Mouse (Mus musculus) lung, postnatal 10 days (tissue): Measurements from ENCODE around the gene Dcx.

ENCODE experiments used
- DNase-seq: peaks from one replicate; pipeline ENCODE4 v3.0.0; 2021

Gene Dcx

DNA sequence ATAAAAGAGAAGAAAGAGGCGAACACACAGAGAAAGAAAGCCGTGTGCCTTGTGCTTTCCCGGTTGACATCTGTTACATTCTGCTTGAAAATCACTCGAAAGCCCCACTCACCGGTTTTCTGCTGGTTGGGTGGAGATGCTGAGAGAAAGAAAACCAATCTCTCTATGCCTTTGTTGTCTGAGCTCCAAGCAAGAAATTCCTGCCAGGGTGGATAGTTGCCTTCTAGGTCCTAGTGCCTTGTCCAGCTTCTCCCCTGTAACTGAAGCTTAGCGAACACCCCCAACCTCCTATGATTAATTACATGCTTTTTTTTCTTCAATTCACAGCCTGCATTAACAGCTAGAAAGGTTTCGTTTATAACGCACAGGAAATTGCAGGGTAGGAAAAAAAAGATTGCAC is at the start of gene Dcx:
Gene Dcx (minus strand): TSS at position 354 of the 400 bp plus-strand sequence.
- no peak for DNase-seq

DNA sequence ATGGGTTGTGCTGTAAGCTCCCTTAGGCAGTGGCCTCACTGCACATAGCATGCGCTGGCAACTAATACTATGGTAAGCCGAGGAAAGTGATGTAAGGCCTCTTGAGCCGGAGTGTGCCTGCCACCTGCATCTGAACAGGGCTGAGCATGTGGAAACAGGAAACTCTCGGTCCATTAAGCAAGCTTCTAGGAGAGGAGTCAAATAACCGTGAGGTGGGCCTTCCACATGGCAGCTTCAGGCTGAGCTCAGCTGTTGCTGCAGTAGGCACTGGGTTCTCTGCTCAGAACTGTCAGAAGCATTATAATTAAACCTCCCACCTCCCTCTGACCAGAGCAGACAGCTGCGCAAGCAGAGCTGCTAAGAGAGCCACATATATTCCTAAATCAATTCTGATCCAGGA is 33.1 kb upstream of the Dcx start:
- no peak for DNase-seq

DNA sequence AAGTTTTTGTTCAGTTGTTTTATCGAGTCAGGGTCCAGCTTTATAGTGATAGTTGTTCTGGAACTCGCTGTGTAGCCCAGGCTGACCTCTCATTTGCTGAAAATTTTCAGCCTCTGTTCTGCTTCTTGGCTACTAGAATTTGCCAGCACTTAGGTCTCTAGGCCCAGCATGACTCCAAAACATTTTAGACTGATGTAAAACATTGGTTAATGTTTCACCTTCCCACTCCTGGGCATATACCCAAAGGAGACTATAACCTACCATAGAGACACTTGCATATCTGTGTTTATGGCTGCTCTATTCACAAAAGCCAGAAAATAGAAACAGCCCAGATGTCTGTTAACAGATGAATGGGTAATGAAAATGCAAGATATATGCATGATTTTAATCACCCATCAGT is 560 bp upstream of the Dcx start:
- DNase-seq, result no peak

DNA sequence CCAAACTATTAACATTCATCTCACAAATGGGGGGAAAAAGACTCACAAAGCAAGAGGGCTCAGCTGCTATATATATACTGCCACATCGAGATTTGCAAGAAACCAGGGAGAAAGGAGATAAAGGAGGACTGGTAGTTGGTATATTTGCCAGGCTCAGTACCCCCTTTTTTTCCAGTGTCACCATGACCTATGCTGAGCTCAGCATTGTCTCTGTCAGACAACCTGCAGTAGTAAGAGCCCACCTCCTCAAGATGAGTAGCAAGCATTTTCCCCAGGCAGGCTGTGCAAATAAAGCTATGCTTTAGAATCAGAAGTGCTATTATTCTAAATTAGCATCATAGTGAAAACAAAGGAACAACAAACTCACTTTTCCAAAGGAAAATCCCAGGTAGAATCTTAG is 581 bp downstream of the Dcx start:
- no peak for DNase-seq

DNA sequence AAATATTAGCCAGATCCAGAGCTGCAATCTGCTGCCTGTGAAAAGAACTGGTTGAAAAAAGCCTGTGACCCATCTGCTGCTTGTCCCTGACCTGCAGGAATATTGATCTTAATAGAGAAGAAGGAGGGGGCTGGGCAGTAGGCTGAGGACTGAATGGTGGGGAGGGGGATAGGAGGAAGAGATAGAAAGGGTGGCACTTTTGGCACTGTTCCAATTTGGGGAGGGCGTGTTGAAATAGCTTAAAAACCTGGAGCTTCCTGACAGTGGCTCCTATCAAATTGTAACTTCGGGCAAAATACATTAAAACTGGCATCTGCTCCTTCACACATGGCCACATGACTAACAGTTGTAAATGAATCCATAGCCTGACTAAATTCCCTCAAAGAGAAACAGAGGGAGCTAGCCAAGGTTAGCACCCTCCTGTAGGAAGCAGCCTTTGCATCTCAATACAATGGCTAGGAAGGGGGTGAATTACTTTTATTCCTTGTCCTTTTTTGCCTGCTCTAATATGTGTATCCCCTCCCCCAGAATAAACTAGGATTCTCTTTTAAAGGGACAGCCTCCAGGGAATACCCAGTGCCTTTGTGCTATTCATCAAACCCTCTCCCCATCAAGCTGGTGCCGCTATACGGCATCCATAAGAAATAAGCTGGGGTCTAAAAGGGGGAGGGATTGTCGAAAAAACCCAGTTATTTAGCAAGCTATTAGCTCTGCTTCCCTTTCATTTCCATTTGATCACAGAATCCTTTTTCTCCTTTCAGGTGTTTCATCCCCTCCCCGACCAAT is 1.5 kb downstream of the Dcx start:
- DNase-seq, result no peak

DNA sequence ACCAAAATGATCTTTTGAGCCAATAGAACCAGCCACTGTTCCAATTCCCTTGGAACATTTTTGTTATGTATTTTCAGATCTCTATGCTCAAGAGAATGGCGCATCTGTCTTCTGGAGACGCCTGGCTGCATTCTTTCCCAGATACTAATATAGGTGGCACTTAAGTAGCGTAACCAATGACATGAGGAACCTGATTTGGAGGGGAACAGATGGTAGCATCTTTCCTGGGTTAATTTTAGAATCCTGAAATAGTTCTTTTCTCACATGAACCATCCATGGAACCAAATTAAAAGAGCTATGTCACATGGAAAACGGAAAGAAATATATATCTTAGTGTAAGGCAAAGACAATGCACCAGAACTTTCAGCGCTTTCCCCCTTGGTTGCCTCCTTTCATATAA is 11.0 kb downstream of the Dcx start:
- DNase-seq, result no peak

DNA sequence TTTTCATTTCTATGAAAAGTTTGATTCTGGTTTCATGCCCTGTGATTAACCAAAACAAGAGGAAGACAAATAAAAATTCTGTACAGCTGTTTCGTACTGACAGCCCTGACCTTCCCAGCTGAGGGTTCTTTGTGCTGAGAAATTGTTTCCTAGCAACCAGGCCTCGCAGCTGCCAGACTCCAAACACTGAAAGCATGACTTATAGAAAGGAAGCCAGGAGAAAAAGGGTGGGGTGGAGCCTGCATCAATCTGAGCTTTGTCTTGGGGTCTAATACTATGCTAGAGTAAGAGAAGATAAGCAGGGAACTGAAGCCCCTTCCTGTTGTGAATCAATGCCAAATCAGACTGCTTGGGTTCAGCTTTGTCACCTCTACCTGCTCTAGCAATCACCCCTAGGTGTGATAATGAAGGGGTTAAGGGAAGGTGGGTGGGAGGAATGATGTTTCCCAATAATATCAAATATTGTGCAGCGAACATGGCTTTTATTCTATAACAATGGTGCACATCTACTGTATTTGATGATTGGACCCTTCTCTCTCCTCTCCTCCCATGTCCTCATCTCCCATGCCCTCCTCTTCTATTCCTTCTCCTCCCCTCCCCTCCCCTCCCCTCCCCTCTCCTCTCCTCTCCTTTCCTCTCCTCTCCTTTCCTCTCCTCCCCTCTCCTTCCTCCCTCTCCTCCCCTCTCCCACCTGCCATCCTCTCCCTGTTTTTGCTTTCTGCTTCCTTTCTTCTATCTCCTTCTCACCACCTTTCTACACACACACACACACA is 26.2 kb downstream of the Dcx start:
- DNase-seq, result peak; percentile 2

DNA sequence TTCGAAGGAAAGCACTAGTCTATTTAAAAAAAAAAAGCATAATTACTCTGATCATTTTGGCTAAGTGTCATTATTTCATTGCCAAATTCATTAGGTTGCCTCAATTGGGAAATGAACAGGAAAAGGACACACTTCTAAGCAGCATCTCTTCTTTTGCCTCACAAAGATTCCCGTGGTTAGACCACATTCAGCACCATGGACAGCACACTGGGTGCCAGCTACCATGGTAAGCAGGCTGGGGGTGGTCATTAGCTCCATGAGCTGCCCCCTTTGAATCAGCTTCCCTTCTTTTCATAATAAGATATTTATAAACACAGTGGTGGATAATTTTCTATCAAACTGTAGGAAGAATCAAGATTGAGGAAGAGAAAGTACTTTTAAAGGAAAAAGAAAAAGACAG is 28.4 kb downstream of the Dcx start:
- DNase-seq, result peak; percentile 34

DNA sequence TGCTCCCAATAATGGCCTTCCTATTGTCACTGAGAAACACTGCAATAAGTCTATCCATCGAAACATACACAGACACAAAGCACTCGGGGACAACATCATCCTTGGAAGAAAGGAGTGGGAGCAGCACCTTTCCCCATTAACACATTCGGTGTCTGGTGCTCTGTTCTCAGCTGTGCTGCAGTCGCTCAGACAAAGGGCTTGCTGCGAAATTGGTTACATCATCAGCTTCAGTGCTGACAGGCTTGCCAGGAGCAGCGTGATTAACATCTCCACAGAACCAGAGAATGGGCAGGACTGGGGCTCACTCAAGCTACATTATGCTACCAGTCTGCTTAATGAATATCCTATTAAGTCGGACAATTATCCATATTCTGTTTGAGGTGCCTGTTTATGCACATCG is 30.8 kb downstream of the Dcx start:
- no peak for DNase-seq

DNA sequence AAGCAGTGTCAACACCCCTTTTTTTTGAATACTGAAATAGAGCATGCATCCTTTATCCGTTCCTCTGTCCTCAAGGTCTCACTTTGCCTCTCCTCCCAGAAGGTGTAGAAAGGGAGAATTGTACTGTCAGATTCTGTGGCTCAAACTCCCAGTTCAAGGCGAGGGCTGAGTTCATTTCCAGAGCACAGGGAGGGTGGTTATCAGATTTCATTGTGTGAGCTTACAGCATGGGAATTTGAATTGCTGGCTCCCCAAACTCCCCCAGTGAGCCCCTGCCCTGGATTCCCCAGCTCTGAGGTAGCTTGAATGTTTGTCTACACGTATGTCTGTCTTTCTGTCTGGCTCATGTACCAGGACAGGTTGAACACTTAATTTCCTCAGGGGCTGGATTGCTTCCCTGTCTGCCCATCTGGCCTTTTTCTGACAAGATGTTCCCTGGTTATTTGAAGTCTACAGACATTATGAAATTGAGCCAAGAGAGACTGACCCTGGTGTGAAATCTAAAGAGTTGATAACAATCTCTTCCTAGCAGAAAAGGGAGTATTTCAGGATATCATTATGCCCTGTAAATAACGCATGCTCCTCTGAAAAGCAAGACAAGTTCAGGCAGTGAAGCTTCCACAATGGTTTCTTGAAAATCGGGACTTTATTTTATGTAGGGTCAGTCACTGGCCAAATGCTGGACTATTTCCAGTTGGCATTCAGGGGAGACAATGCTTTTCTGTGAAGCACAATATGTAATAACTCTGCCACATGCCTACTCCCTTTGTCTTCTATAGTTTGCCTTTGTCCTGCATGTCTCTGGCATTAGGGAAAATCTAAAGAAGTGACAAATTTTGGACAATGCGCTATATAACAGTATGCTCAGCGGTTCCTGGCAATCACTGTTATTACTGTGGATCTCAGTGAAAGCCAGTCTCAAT is 35.5 kb downstream of the Dcx start:
- DNase-seq, result no peak

DNA sequence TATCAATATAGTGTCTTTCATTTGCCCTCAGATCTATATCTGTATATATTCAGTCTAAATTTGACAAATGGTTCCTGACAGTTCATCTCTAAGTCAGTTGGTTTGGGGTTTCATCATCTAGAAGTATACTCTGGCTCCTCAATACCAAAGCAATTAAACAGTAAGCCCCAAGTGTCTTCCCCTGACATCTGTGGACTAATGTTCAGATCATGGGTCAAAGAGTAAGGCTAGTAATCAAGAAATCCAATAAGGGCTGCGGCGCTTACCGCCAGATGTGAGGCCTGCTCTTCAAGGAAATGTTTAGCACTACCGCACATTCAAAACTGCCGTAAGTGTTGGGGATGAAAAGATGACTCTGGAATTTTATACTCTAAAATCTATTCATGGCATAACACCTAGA is 36.2 kb downstream of the Dcx start:
- no peak for DNase-seq

DNA sequence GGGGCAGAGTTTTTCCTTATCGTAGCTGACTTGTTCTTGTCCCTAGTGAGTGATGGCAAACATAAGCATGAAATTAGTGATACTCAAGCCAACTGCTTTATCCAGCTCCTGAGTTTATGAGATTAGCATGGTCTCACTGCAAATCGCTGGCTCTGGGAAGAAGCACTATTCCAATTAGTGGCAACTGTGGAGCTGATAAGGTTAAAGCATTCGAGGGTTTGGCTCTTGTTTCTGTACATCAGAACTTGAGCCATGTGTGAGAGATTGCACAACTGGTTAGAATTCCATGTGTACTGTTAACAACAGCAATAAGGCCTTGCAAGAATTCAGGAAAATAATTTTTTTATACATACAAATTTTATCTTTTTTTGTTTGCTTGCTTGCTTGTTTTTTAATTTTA is 39.9 kb downstream of the Dcx start:
- no peak for DNase-seq

DNA sequence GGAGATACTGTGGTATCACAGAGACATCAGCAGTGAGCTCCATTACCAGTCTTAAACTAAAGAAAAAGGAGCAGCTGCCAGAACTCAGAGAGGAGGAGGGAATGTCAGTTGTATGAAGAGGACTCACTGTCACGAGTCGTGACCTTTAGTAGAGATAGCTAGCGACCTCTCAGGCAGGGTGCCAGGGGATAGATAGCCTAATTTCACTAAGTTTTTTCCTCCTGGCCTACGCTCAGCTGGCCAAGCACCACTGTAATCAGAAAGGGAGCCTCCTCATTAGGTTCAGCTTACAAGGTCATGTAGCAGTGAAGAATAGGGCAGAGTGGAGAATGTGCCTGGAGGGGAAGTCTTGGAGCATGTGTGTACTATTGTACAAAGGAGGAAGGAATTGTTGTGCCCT is 47.3 kb downstream of the Dcx start:
- peak; percentile 3 for DNase-seq

DNA sequence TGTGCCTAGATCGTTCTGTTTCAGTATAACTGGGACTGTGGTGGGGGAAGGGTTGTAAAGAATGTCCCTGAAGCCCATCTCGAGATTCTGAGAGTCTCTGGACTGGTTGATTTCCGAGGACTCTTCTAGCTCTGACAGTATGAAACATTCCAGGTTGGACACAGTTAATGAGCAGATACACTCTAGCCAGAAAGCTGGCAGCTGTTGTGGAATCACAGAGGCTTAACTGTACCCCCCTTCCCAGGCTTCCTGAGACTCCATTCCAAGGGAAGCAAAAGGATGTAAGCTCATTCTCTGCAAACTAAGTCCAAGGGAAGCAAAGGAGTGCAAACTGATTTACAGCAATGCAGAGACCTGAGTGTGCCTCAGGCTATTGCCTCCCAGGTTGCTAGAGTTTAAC is 48.2 kb downstream of the Dcx start:
- no peak for DNase-seq

DNA sequence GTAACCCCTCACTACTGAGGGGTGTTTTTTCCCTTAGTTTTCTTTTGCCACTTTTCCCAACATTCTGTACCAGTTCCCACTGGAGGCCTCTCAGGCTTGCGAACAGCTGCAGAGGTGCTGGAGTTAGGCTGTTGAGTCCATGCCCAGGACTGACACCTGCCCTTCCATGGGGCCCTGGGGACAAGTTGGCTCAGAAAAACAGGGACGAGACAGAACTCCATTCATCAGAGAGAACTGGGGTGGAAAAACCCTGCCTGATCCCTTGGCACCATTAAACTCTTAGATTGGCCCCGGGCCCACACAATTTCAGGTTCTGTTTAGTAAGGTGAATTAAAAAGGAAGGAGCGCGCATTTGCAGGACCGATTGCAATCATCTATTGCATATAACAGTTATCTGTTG is 48.8 kb downstream of the Dcx start:
- no peak for DNase-seq

DNA sequence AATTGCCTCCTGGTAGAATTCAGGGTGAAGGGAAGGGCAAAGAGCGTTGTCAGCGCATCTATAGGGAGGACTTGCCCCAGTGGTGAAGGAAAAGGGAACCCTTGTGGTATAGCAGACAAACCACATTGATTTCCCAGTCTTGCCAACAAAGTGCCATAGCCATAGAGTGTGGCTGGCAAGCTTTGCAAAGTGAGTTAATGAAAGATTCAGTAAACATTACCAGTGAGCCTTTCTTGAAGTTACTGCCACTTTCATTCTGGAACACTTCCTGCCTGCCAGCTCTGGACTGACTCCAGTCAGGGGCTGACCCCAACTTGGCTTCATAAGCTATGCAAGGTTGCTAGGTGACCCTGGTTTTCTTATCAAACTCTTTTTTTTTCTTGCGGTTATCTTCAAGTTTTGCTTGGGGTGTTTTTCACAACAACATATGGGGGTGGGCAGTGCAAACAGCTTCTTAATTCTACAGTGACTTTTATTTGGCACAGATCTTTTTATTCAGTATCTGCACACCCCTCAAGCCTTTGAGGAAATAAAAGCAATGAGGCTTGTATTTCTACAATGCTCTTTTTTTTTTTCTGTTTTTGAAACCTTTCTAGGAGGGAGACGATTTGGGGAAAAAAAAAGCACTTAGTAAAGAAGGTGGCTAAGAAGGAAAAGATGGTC is 51.2 kb downstream of the Dcx start:
- DNase-seq, result peak; percentile 2

DNA sequence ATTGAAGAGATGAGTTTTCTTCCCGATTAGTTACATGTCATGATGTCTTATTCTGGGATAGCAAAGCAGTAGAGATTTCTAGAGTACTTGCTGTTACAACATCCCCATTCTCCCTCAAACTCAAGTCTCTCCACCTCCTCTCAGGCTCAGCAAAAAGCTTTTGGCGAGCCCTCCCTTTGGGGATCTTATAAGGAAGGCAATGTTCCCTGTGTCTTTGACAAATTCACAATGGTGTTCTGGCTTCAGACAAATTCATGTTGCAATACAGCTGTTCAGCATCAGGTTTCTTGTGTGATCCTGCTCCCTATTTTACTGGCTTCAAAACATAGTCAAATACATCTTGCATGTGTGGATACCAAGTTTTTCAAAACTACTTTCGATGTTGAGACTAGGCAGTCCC is 53.5 kb downstream of the Dcx start:
- DNase-seq, result peak; percentile 1

DNA sequence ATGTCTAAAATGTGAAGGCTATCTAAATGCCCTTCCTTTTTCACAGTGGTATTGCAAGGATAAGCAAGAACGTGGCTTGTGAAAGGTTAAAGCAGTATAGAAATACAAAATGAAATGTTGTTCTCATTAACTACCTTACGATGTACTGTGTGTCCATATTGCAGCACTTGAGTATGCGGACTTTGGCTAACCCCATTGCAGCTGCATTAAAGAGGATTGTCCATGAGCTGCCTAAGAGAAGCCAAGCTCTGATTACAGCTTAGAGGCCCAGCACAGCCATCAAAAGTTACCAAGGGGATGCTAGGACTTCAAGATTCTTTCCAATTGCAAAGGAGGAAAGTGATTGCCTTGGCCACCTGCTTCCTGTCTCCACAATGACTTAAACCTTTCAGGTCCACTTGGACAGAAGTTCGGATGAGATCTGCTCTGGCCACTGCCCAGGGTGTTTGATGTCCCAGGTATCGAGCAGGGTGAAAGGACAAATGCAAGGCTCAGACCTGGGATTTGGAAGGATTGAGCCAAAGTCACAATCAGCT is 65.9 kb downstream of the Dcx start:
- no peak for DNase-seq

DNA sequence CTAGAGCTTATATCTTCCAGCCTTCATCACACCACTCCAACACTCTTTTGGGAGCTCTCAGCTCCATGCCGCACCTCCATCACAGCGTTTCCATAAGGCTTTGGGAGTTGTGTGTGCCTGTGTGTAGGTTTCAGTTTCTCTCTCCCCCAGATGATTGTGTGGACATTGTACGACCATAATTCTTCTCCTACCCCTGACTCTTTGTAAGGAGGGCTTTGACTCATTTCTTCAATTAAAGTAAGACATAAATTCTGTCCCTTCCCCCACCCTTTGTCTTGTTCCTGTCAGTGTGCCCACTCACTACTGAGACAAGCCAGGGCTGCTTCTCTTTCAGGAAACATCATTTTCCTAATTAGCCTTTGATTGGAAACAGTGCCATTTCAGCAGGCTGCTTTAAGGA is 81.8 kb downstream of the Dcx start:
- no peak for DNase-seq

DNA sequence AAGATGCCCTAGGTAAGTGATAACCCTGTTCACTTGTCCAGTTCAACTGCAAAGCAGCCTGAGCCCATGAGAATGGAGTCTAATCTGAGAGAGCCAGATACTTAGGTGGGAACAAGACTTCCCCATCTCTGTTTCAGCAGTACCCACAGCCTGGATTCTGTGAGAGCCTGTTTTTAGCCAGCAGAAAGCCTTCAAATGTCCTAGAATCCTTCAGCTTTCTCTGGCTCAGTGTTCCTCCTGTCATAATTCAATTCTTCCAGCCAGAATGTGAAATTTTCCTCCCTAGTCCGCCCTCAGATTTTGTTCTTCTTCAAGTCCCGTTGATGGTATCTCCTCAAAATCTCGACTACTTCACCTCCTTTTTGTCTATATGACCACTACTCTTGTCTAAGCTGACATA is 83.1 kb downstream of the Dcx start:
- DNase-seq, result no peak

DNA sequence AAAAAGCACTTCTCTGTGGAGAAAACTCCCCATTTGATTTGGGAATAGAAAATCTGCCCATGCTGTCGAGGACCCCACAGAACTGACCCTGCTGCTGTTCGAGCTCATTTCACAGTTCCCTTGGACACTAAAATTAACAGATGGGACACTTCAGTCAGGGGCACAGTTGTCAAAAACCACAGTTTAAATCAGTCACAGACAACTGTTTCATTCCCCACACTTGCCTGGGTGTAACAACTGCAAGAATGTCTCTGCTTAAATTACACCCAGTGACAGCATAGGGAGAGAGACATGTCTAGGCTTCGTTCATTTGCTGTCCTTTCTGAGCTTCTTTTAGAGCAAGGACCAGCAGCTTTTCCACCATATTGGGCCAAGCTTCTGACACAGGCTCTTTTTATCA is 86.5 kb downstream of the Dcx start:
- DNase-seq, result no peak

DNA sequence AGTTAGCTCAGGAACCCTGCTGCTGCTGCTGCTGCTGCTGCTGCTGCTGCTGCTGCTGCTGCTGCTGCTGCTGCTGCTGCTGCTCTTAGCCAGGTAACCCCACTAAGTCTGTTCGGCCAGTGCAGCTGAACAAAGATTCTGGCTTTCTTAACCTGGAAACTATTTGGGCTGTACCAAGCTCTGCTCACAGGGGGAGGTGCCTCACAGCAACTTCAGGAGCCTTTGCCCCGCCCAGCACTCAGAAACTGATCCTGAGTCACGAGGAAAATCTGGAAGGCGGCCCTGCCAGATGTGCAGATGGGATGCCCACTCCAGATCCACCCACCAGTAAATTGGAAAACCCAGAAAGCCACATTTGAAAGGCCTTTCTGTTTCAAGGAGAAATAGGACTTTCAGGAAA is 105.9 kb downstream of the Dcx start, which contains the start of gene Capn6:
Gene Capn6 (minus strand): TSS at position 203 of the 400 bp plus-strand sequence.
- peak; percentile 49 for DNase-seq

DNA sequence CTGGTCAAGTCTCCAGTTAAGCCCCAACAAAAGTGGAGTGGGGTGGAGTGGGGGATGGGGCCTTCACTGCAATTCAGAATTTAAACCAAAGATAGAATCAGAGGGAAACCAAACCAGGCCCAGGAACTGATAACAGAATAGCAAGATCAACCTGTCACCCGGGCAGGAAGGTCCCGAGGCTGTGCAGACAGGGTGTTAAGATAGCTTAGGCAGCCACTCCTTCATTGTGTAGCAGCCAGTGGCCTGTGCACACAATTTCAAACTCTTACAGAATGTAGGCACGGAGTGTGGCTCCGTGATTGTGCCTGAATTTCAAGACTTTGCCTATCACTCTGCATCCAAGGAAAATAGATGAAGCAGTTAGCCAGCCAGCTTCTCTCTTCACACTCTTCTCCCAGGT is 106.6 kb downstream of the Dcx start:
- no peak for DNase-seq
